ENCODE assay signal across 8 mouse cellular contexts in genomic region chr19:46397436-46398001, GRCm38 (mm10). TPM values are rescaled to one million over a fixed set of nuclear protein-coding genes. Genes with fewer than 3 reads are reported as not detected.
DNase-seq lines count a peak whose midpoint lies in the region; ATAC-seq lines count a peak whose summit lies in the region.

No protein-coding gene starts in this region.

- 2% methylated on average over 18 of the region's 19 CpGs for WGBS in lung, embryonic 15.5 days
- WGBS in hindbrain, embryonic 16.5 days = under 1% methylated on average over 18 of the region's 19 CpGs
- WGBS in midbrain, embryonic 11.5 days = 1% methylated on average over 19 of the region's 19 CpGs

- peak overlapping the region; percentile 80 for H3K4me2 ChIP-seq in lung, embryonic 15.5 days
- peak overlapping the region; percentile 92 for H3K4me2 ChIP-seq in hindbrain, embryonic 16.5 days (ENCODE audit: low read length)
- peak overlapping the region; percentile 89 for H3K4me2 ChIP-seq in midbrain, embryonic 11.5 days

- intact Hi-C loops in left cerebral cortex, postnatal 14 days (cut with DNase I) = loop anchor here (5.0 kb wide), 1 partner anchor 105 kb away; the partner anchor contains the start of gene Trim8

- H3K9ac ChIP-seq in lung, embryonic 15.5 days = peak overlapping the region; percentile 76
- H3K9ac ChIP-seq in hindbrain, embryonic 16.5 days (ENCODE audit: low read depth, low read length) = peak overlapping the region; percentile 91
- H3K9ac ChIP-seq in midbrain, embryonic 11.5 days (ENCODE audit: low read length) = peak overlapping the region; percentile 72

- DNase-seq in lung, postnatal 14 days = no peak
- peak; percentile 89 for DNase-seq in midbrain, embryonic 11.5 days (ENCODE audit: low spot score, missing footprints)
- no peak for DNase-seq in right cerebral cortex, adult 2 months (ENCODE audit: low spot score in 2 of 2)
- no peak for DNase-seq in left cerebral cortex, postnatal 14 days (ENCODE audit: low spot score in 2 of 2)

- H3K9me3 ChIP-seq in lung, embryonic 15.5 days = no peaks in the 10 kb centered on the region
- H3K9me3 ChIP-seq in hindbrain, embryonic 16.5 days (ENCODE audit: control insufficient read depth, low read length) = no peaks in the 10 kb centered on the region
- H3K9me3 ChIP-seq in midbrain, embryonic 11.5 days (ENCODE audit: control insufficient read depth, low read length) = no peaks in the 10 kb centered on the region

- no peak for ATAC-seq in lung, embryonic 15.5 days (ENCODE audit: borderline replicate concordance, extremely low read depth, low FRiP score, low TSS enrichment)
- no peak for ATAC-seq in hindbrain, embryonic 16.5 days
- peak; percentile 8 for ATAC-seq in midbrain, embryonic 11.5 days (ENCODE audit: low FRiP score)
- ATAC-seq in granulocyte monocyte progenitor cell, adult 5-6 weeks (replicated peaks; ENCODE audit: poor library complexity, severe bottlenecking) = no peak

- H3K27me3 ChIP-seq in lung, embryonic 15.5 days = no peaks in the 10 kb centered on the region
- no peaks in the 10 kb centered on the region for H3K27me3 ChIP-seq in hindbrain, embryonic 16.5 days (replicated peaks; ENCODE audit: control insufficient read depth, insufficient read depth, low read length)
- H3K27me3 ChIP-seq in midbrain, embryonic 11.5 days (ENCODE audit: control insufficient read depth, insufficient read depth, low read length) = no peaks in the 10 kb centered on the region

- H3K27ac ChIP-seq in lung, embryonic 15.5 days = peak overlapping the region; percentile 86
- H3K27ac ChIP-seq in brown adipose tissue, adult 24 weeks (replicated peaks; ENCODE audit: low read depth, low read length) = no peak overlapping the region
- H3K27ac ChIP-seq in hindbrain, embryonic 16.5 days (ENCODE audit: low read depth, low read length) = peak overlapping the region; percentile 90
- peak overlapping the region; percentile 66 for H3K27ac ChIP-seq in midbrain, embryonic 11.5 days (ENCODE audit: low read depth, low read length)

- peaks cover 7% of the 10 kb centered on the region; the same call in 1 of the 2 replicates for H3K36me3 ChIP-seq in lung, embryonic 15.5 days
- peaks cover 5% of the 10 kb centered on the region for H3K36me3 ChIP-seq in hindbrain, embryonic 16.5 days (ENCODE audit: control insufficient read depth, insufficient read depth, low read length)
- peaks cover 4% of the 10 kb centered on the region; the same call in 1 of the 2 replicates for H3K36me3 ChIP-seq in midbrain, embryonic 11.5 days (ENCODE audit: control insufficient read depth, insufficient read depth, low read length)

- H3K4me1 ChIP-seq in lung, embryonic 15.5 days = peaks cover 51% of the 10 kb centered on the region
- H3K4me1 ChIP-seq in brown adipose tissue, adult 24 weeks (ENCODE audit: control insufficient read depth, insufficient read depth, insufficient read length, low read length) = peaks cover 10% of the 10 kb centered on the region; the same call in 1 of the 2 replicates
- peaks cover 35% of the 10 kb centered on the region for H3K4me1 ChIP-seq in hindbrain, embryonic 16.5 days (ENCODE audit: control insufficient read depth, insufficient read depth, low read depth, low read length)
- peaks cover 28% of the 10 kb centered on the region for H3K4me1 ChIP-seq in midbrain, embryonic 11.5 days (ENCODE audit: control insufficient read depth, insufficient read depth, low read length)

- peak overlapping the region; percentile 80 for H3K4me3 ChIP-seq in lung, embryonic 15.5 days
- H3K4me3 ChIP-seq in brown adipose tissue, adult 24 weeks (ENCODE audit: insufficient read depth, low read depth, low read length) = peak overlapping the region; percentile 89
- peak overlapping the region; percentile 93 for H3K4me3 ChIP-seq in hindbrain, embryonic 16.5 days (ENCODE audit: low read length)
- H3K4me3 ChIP-seq in midbrain, embryonic 11.5 days (ENCODE audit: low read depth, low read length) = peak overlapping the region; percentile 70

RNA-seq across cellular contexts. Expression of gene Sufu, which starts 0.8 kb away (rescaled TPM):
- 31.9 and 34.5 TPM in 2 replicates for polyA plus RNA-seq in lung, embryonic 15.5 days (2015; fragmentation: Nextera tagmentation; extraction: Ambion mirVana)
- polyA plus RNA-seq in brown adipose tissue, adult 24 weeks (2012; ENCODE audit: insufficient read depth, insufficient read length, missing spikeins) = 6.8 and 6.9 TPM in 2 replicates
- 19.8 and 24.2 TPM in 2 replicates for polyA plus RNA-seq in hindbrain, embryonic 16.5 days (2015; fragmentation: Nextera tagmentation; extraction: Ambion mirVana)
- 33.7 and 38.7 TPM in 2 replicates for polyA plus RNA-seq in midbrain, embryonic 11.5 days (2014; fragmentation: Nextera tagmentation; extraction: Ambion mirVana)
- total RNA-seq in granulocyte monocyte progenitor cell, adult 5-6 weeks (2014; fragmentation: Nextera tagmentation) = 20.9 and 22.8 TPM in 2 replicates
- 7.2 and 9.0 TPM in 2 replicates for total RNA-seq in granulocyte monocyte progenitor cell, adult 5-6 weeks (2017)
- total RNA-seq in left cerebral cortex, postnatal 14 days (2021) = 10 to 100 TPM; 16.8 to 18.6 TPM

RNA-seq across cellular contexts. Expression of gene Actr1a, which starts 2.0 kb away (rescaled TPM):
- 137 and 139 TPM in 2 replicates for polyA plus RNA-seq in lung, embryonic 15.5 days (2015; fragmentation: Nextera tagmentation; extraction: Ambion mirVana)
- polyA plus RNA-seq in brown adipose tissue, adult 24 weeks (2012; ENCODE audit: insufficient read depth, insufficient read length, missing spikeins) = 63.5 and 78.7 TPM in 2 replicates
- polyA plus RNA-seq in hindbrain, embryonic 16.5 days (2015; fragmentation: Nextera tagmentation; extraction: Ambion mirVana) = 351 and 369 TPM in 2 replicates
- polyA plus RNA-seq in midbrain, embryonic 11.5 days (2014; fragmentation: Nextera tagmentation; extraction: Ambion mirVana) = 228 and 233 TPM in 2 replicates
- total RNA-seq in granulocyte monocyte progenitor cell, adult 5-6 weeks (2014; fragmentation: Nextera tagmentation) = 86.7 and 93.2 TPM in 2 replicates
- 75.8 and 79.7 TPM in 2 replicates for total RNA-seq in granulocyte monocyte progenitor cell, adult 5-6 weeks (2017)
- total RNA-seq in left cerebral cortex, postnatal 14 days (2021) = 100 to 1,000 TPM; 217 to 220 TPM

RNA-seq across cellular contexts. Expression of gene 2310034G01Rik, which starts 47.4 kb away (rescaled TPM):
- polyA plus RNA-seq in lung, embryonic 15.5 days (2015; fragmentation: Nextera tagmentation; extraction: Ambion mirVana) = 2.0 and 2.4 TPM in 2 replicates
- polyA plus RNA-seq in brown adipose tissue, adult 24 weeks (2012; ENCODE audit: insufficient read depth, insufficient read length, missing spikeins) = not detected in 2 replicates
- 2.4 TPM in 2 replicates for polyA plus RNA-seq in hindbrain, embryonic 16.5 days (2015; fragmentation: Nextera tagmentation; extraction: Ambion mirVana)
- 1.2 and 1.6 TPM in 2 replicates for polyA plus RNA-seq in midbrain, embryonic 11.5 days (2014; fragmentation: Nextera tagmentation; extraction: Ambion mirVana)
- total RNA-seq in granulocyte monocyte progenitor cell, adult 5-6 weeks (2014; fragmentation: Nextera tagmentation) = 2.3 and 5.6 TPM in 2 replicates
- 1.4 and 2.3 TPM in 2 replicates for total RNA-seq in granulocyte monocyte progenitor cell, adult 5-6 weeks (2017)
- total RNA-seq in left cerebral cortex, postnatal 14 days (2021) = 1 to 10 TPM in 1 of 2 experiments, under 1 TPM in 1; 0.94 to 1.1 TPM

RNA-seq across cellular contexts. Expression of gene Mfsd13a, which starts 56.6 kb away (rescaled TPM):
- polyA plus RNA-seq in lung, embryonic 15.5 days (2015; fragmentation: Nextera tagmentation; extraction: Ambion mirVana) = 10.1 and 10.5 TPM in 2 replicates
- polyA plus RNA-seq in brown adipose tissue, adult 24 weeks (2012; ENCODE audit: insufficient read depth, insufficient read length, missing spikeins) = 1.0 and 2.6 TPM in 2 replicates
- 13.0 and 13.4 TPM in 2 replicates for polyA plus RNA-seq in hindbrain, embryonic 16.5 days (2015; fragmentation: Nextera tagmentation; extraction: Ambion mirVana)
- 4.3 and 5.5 TPM in 2 replicates for polyA plus RNA-seq in midbrain, embryonic 11.5 days (2014; fragmentation: Nextera tagmentation; extraction: Ambion mirVana)
- 71.4 and 82.0 TPM in 2 replicates for total RNA-seq in granulocyte monocyte progenitor cell, adult 5-6 weeks (2014; fragmentation: Nextera tagmentation)
- total RNA-seq in granulocyte monocyte progenitor cell, adult 5-6 weeks (2017) = 15.7 and 18.7 TPM in 2 replicates
- total RNA-seq in left cerebral cortex, postnatal 14 days (2021) = 10 to 100 TPM; 28.7 to 47.5 TPM

RNA-seq across cellular contexts. Expression of gene Cuedc2, which starts 59.0 kb away (rescaled TPM):
- polyA plus RNA-seq in lung, embryonic 15.5 days (2015; fragmentation: Nextera tagmentation; extraction: Ambion mirVana) = 146 and 154 TPM in 2 replicates
- polyA plus RNA-seq in brown adipose tissue, adult 24 weeks (2012; ENCODE audit: insufficient read depth, insufficient read length, missing spikeins) = 61.9 and 67.2 TPM in 2 replicates
- 343 and 362 TPM in 2 replicates for polyA plus RNA-seq in hindbrain, embryonic 16.5 days (2015; fragmentation: Nextera tagmentation; extraction: Ambion mirVana)
- polyA plus RNA-seq in midbrain, embryonic 11.5 days (2014; fragmentation: Nextera tagmentation; extraction: Ambion mirVana) = 215 and 221 TPM in 2 replicates
- 104 and 108 TPM in 2 replicates for total RNA-seq in granulocyte monocyte progenitor cell, adult 5-6 weeks (2014; fragmentation: Nextera tagmentation)
- 158 and 161 TPM in 2 replicates for total RNA-seq in granulocyte monocyte progenitor cell, adult 5-6 weeks (2017)
- 100 to 1,000 TPM; 186 to 274 TPM for total RNA-seq in left cerebral cortex, postnatal 14 days (2021)
